Mouse (Mus musculus) bone marrow, adult 2 months (tissue): Measurements from ENCODE around the gene Ryr2. TPM values are rescaled to one million over a fixed set of nuclear protein-coding genes. Genes with fewer than 3 reads are reported as not detected.

Experiments
- H3K27ac ChIP-seq: fragments of 200-500 bp; 2 replicates; pipeline ENCODE4 v1.5.1; 2012; ENCODE audit warnings: low read depth, mild to moderate bottlenecking, control low read depth, inconsistent platforms, low read length; ENCODE audit not compliant: control insufficient read depth, poor library complexity, insufficient read depth
- H3K4me1 ChIP-seq: fragments of 200-500 bp; 2 replicates; pipeline ENCODE4 v1.6.1; 2011; ENCODE audit warnings: low read length; ENCODE audit not compliant: control insufficient read depth, insufficient read depth
- H3K4me3 ChIP-seq: fragments of 200-500 bp; replicated peaks from 2 replicates; pipeline ENCODE3; 2011; ENCODE audit warnings: mild to moderate bottlenecking, low read depth, low read length, control low read depth; ENCODE audit not compliant: control insufficient read depth
- CTCF ChIP-seq: fragments of 200-500 bp; IDR thresholded peaks from 2 replicates; pipeline ENCODE4 v1.5.1; 2011; ENCODE audit warnings: low read length, control low read depth; ENCODE audit not compliant: control insufficient read depth, insufficient read depth
- POLR2A ChIP-seq: fragments of 200-500 bp; IDR thresholded peaks from 2 replicates; pipeline ENCODE4 v1.6.1; 2011; ENCODE audit warnings: low read depth, mild to moderate bottlenecking, control low read depth, low read length, borderline replicate concordance; ENCODE audit not compliant: control insufficient read depth
- WGBS: fragments of 180-500 bp; shearing (Covaris S2); methylation state at CpG from one replicate; pipeline ENCODE4 v1.1.7; 2018; 5-methylcytosine and 5-hydroxymethylcytosine counted together
- polyA plus RNA-seq: library from polyadenylated mRNA; stranded (reverse); fragments of >200 nt; gene quantifications from 2 replicates; pipeline ENCODE4 v1.2.4, GENCODE M21; 2011; ENCODE audit warnings: low replicate concordance; ENCODE audit not compliant: missing spikeins, insufficient read depth, insufficient read length

The Ryr2 gene
- polyA plus RNA-seq, 1 experiment = 1.6 TPM

- Histone ChIP-seq H3K27ac (no peak overlapping the region), H3K4me1 (no peaks in the 10 kb centered on the region), H3K4me3 (no peak overlapping the region)
- TF ChIP-seq CTCF (no peak), POLR2A (no peak)
- 35% methylated on average over 7 of the region's 7 CpGs for WGBS
Observed at GRCm38 (mm10) chr13:11545841-11546240, 560.9 kb downstream of the Ryr2 start.

GRCm38 (mm10) chr13:11542546-11542945, 564.2 kb downstream of the Ryr2 start:
- no peak overlapping the region for H3K27ac ChIP-seq
- no peak for TF ChIP-seq CTCF
- no peak for TF ChIP-seq POLR2A
- no peaks in the 10 kb centered on the region for H3K4me1 ChIP-seq
- no peak overlapping the region for H3K4me3 ChIP-seq
- 87% methylated on average over 3 of the region's 3 CpGs for WGBS

- Histone ChIP-seq H3K4me1 (no peaks in the 10 kb centered on the region), H3K4me3 (no peak overlapping the region), H3K27ac (no peak overlapping the region)
- TF ChIP-seq POLR2A (no peak), CTCF (no peak)
- WGBS = 11% methylated on average over 1 of the region's 1 CpGs
Observed at GRCm38 (mm10) chr13:11536851-11537250, 569.9 kb downstream of the Ryr2 start.

- TF ChIP-seq CTCF = no peak
- H3K27ac ChIP-seq = no peak overlapping the region
- no peaks in the 10 kb centered on the region for H3K4me1 ChIP-seq
- 65% methylated on average over 3 of the region's 3 CpGs for WGBS
- H3K4me3 ChIP-seq = no peak overlapping the region
Observed at GRCm38 (mm10) chr13:11535874-11536273, 570.9 kb downstream of the Ryr2 start.

GRCm38 (mm10) chr13:11533265-11533664, 573.5 kb downstream of the Ryr2 start:
- no peak overlapping the region for H3K27ac ChIP-seq
- 22% methylated on average over 2 of the region's 2 CpGs for WGBS
- H3K4me3 ChIP-seq = no peak overlapping the region
- no peaks in the 10 kb centered on the region for H3K4me1 ChIP-seq
- TF ChIP-seq POLR2A = no peak
- no peak for TF ChIP-seq CTCF

GRCm38 (mm10) chr13:11532014-11532890, 574.5 kb downstream of the Ryr2 start:
- 79% methylated on average over 7 of the region's 7 CpGs for WGBS
- no peaks in the 10 kb centered on the region for H3K4me1 ChIP-seq
- no peak for TF ChIP-seq POLR2A
- TF ChIP-seq CTCF = no peak

GRCm38 (mm10) chr13:11523612-11524011, 583.1 kb downstream of the Ryr2 start:
- H3K27ac ChIP-seq = no peak overlapping the region
- WGBS = 58% methylated on average over 4 of the region's 4 CpGs
- H3K4me1 ChIP-seq = no peaks in the 10 kb centered on the region
- no peak for TF ChIP-seq CTCF
- no peak for TF ChIP-seq POLR2A
- H3K4me3 ChIP-seq = no peak overlapping the region

More at GRCm38 (mm10) chr13:11532014-11532890, 574.5 kb downstream of the Ryr2 start:
- H3K4me3 ChIP-seq = no peak overlapping the region
- H3K27ac ChIP-seq = no peak overlapping the region

- H3K27ac ChIP-seq = no peak overlapping the region
- TF ChIP-seq POLR2A = no peak
- no peak for TF ChIP-seq CTCF
- H3K4me3 ChIP-seq = no peak overlapping the region
- WGBS = 73% methylated on average over 2 of the region's 2 CpGs
- H3K4me1 ChIP-seq = no peaks in the 10 kb centered on the region
Observed at GRCm38 (mm10) chr13:11520765-11521164, 586.0 kb downstream of the Ryr2 start.
